Mouse (Mus musculus): ENCODE measurements around the gene Nrxn3. TPM values are rescaled to one million over a fixed set of nuclear protein-coding genes. Genes with fewer than 3 reads are reported as not detected.

Nrxn3 gene
- polyA plus RNA-seq, 1 experiment from 2014 or later = 5.0 TPM

GRCm38 (mm10) chr12:89134333-89134732 is 411.7 kb downstream of the Nrxn3 start:
- Histone ChIP-seq H3K4me2 (ENCODE audit: low read length) (no peak overlapping the region), H3K9ac (ENCODE audit: low read length) (no peak overlapping the region), H3K4me1 (replicated peaks; ENCODE audit: control insufficient read depth, insufficient read depth, low read length) (no peaks in the 10 kb centered on the region), H3K27me3 (replicated peaks; ENCODE audit: control insufficient read depth, insufficient read depth, low read length) (no peaks in the 10 kb centered on the region), H3K4me3 (ENCODE audit: low read depth, low read length) (no peak overlapping the region), H3K27ac (ENCODE audit: low read depth) (no peak overlapping the region), H3K36me3 (ENCODE audit: control insufficient read depth, insufficient read depth, low read length) (no peaks in the 10 kb centered on the region), H3K9me3 (ENCODE audit: control insufficient read depth, low read length) (no peaks in the 10 kb centered on the region)
- ATAC-seq (replicated peaks; ENCODE audit: low FRiP score, low TSS enrichment, low read depth) = no peak
- DNase-seq (ENCODE audit: low spot score) = no peak
- WGBS = 77% methylated on average over 2 of the region's 2 CpGs

GRCm38 (mm10) chr12:89134774-89135307 is 412.2 kb downstream of the Nrxn3 start:
- ATAC-seq (replicated peaks; ENCODE audit: low FRiP score, low TSS enrichment, low read depth) (no peak), DNase-seq (ENCODE audit: low spot score) (no peak)
- Histone ChIP-seq H3K27ac (ENCODE audit: low read depth) (no peak overlapping the region), H3K4me3 (ENCODE audit: low read depth, low read length) (no peak overlapping the region), H3K4me2 (ENCODE audit: low read length) (no peak overlapping the region), H3K36me3 (ENCODE audit: control insufficient read depth, insufficient read depth, low read length) (no peaks in the 10 kb centered on the region), H3K4me1 (replicated peaks; ENCODE audit: control insufficient read depth, insufficient read depth, low read length) (no peaks in the 10 kb centered on the region), H3K27me3 (replicated peaks; ENCODE audit: control insufficient read depth, insufficient read depth, low read length) (no peaks in the 10 kb centered on the region), H3K9ac (ENCODE audit: low read length) (no peak overlapping the region), H3K9me3 (ENCODE audit: control insufficient read depth, low read length) (no peaks in the 10 kb centered on the region)
- 75% methylated on average over 8 of the region's 8 CpGs for WGBS

- no peak overlapping the region for H3K9ac ChIP-seq (ENCODE audit: low read length)
- no peak overlapping the region for H3K4me3 ChIP-seq (ENCODE audit: low read depth, low read length)
- H3K36me3 ChIP-seq (ENCODE audit: control insufficient read depth, insufficient read depth, low read length) = no peaks in the 10 kb centered on the region
- DNase-seq (ENCODE audit: low spot score) (no peak), ATAC-seq (replicated peaks; ENCODE audit: low FRiP score, low TSS enrichment, low read depth) (no peak)
- no peaks in the 10 kb centered on the region for H3K4me1 ChIP-seq (replicated peaks; ENCODE audit: control insufficient read depth, insufficient read depth, low read length)
- no peak overlapping the region for H3K4me2 ChIP-seq (ENCODE audit: low read length)
- no peaks in the 10 kb centered on the region for H3K9me3 ChIP-seq (ENCODE audit: control insufficient read depth, low read length)
- H3K27me3 ChIP-seq (replicated peaks; ENCODE audit: control insufficient read depth, insufficient read depth, low read length) = no peaks in the 10 kb centered on the region
- WGBS = 26% methylated on average over 3 of the region's 3 CpGs
- no peak overlapping the region for H3K27ac ChIP-seq (ENCODE audit: low read depth)
These were observed 426.3 kb downstream of the Nrxn3 start for GRCm38 (mm10) chr12:89148974-89149411.

GRCm38 (mm10) chr12:89149455-89149854 is 426.8 kb downstream of the Nrxn3 start:
- Histone ChIP-seq H3K27ac (ENCODE audit: low read depth) (no peak overlapping the region), H3K9me3 (ENCODE audit: control insufficient read depth, low read length) (no peaks in the 10 kb centered on the region)
- WGBS = 76% methylated on average over 2 of the region's 2 CpGs

GRCm38 (mm10) chr12:89156086-89156757 is 433.5 kb downstream of the Nrxn3 start:
- Histone ChIP-seq H3K4me1 (replicated peaks; ENCODE audit: control insufficient read depth, insufficient read depth, low read length) (peaks cover 9% of the 10 kb centered on the region; the same call in 1 of the 2 replicates), H3K27ac (ENCODE audit: low read depth) (no peak overlapping the region; the same call in 1 of the 2 replicates), H3K9ac (ENCODE audit: low read length) (no peak overlapping the region), H3K9me3 (ENCODE audit: control insufficient read depth, low read length) (no peaks in the 10 kb centered on the region), H3K4me2 (ENCODE audit: low read length) (no peak overlapping the region), H3K4me3 (ENCODE audit: low read depth, low read length) (no peak overlapping the region), H3K27me3 (replicated peaks; ENCODE audit: control insufficient read depth, insufficient read depth, low read length) (no peaks in the 10 kb centered on the region), H3K36me3 (ENCODE audit: control insufficient read depth, insufficient read depth, low read length) (no peaks in the 10 kb centered on the region)
- DNase-seq (ENCODE audit: low spot score) = no peak
- 23% methylated on average over 9 of the region's 9 CpGs for WGBS
- ATAC-seq (replicated peaks; ENCODE audit: low FRiP score, low TSS enrichment, low read depth) = peak; percentile 76

More at GRCm38 (mm10) chr12:89149455-89149854, 426.8 kb downstream of the Nrxn3 start:
- Histone ChIP-seq H3K4me1 (replicated peaks; ENCODE audit: control insufficient read depth, insufficient read depth, low read length) (no peaks in the 10 kb centered on the region), H3K9ac (ENCODE audit: low read length) (no peak overlapping the region), H3K27me3 (replicated peaks; ENCODE audit: control insufficient read depth, insufficient read depth, low read length) (no peaks in the 10 kb centered on the region), H3K4me3 (ENCODE audit: low read depth, low read length) (no peak overlapping the region), H3K4me2 (ENCODE audit: low read length) (no peak overlapping the region), H3K36me3 (ENCODE audit: control insufficient read depth, insufficient read depth, low read length) (no peaks in the 10 kb centered on the region)
- ATAC-seq (replicated peaks; ENCODE audit: low FRiP score, low TSS enrichment, low read depth) (no peak), DNase-seq (ENCODE audit: low spot score) (no peak)

GRCm38 (mm10) chr12:89159353-89159752 is 436.7 kb downstream of the Nrxn3 start:
- DNase-seq (ENCODE audit: low spot score) = no peak
- peaks cover 10% of the 10 kb centered on the region; the same call in 1 of the 2 replicates for H3K4me1 ChIP-seq (replicated peaks; ENCODE audit: control insufficient read depth, insufficient read depth, low read length)
- no peaks in the 10 kb centered on the region for H3K36me3 ChIP-seq (ENCODE audit: control insufficient read depth, insufficient read depth, low read length)
- H3K9ac ChIP-seq (ENCODE audit: low read length) = no peak overlapping the region
- H3K27me3 ChIP-seq (replicated peaks; ENCODE audit: control insufficient read depth, insufficient read depth, low read length) = no peaks in the 10 kb centered on the region
- H3K4me3 ChIP-seq (ENCODE audit: low read depth, low read length) = no peak overlapping the region
- no peak overlapping the region for H3K4me2 ChIP-seq (ENCODE audit: low read length)
- ATAC-seq (replicated peaks; ENCODE audit: low FRiP score, low TSS enrichment, low read depth) = no peak
- H3K27ac ChIP-seq (ENCODE audit: low read depth) = no peak overlapping the region
- no peaks in the 10 kb centered on the region for H3K9me3 ChIP-seq (ENCODE audit: control insufficient read depth, low read length)
- 69% methylated on average over 8 of the region's 8 CpGs for WGBS

- H3K4me2 ChIP-seq (ENCODE audit: low read length) = no peak overlapping the region
- no peak for DNase-seq (ENCODE audit: low spot score)
- H3K4me1 ChIP-seq (replicated peaks; ENCODE audit: control insufficient read depth, insufficient read depth, low read length) = 0 out of 2 replicates have a peak, but pooled peaks cover 5% of the 10 kb centered on the region
- no peaks in the 10 kb centered on the region for H3K27me3 ChIP-seq (replicated peaks; ENCODE audit: control insufficient read depth, insufficient read depth, low read length)
- no peak overlapping the region for H3K4me3 ChIP-seq (ENCODE audit: low read depth, low read length)
- no peak overlapping the region for H3K27ac ChIP-seq (ENCODE audit: low read depth)
- H3K9ac ChIP-seq (ENCODE audit: low read length) = no peak overlapping the region
- H3K9me3 ChIP-seq (ENCODE audit: control insufficient read depth, low read length) = no peaks in the 10 kb centered on the region
- WGBS = 51% methylated on average over 12 of the region's 12 CpGs
- ATAC-seq (replicated peaks; ENCODE audit: low FRiP score, low TSS enrichment, low read depth) = no peak
- H3K36me3 ChIP-seq (ENCODE audit: control insufficient read depth, insufficient read depth, low read length) = no peaks in the 10 kb centered on the region
These were observed 451.9 kb downstream of the Nrxn3 start for GRCm38 (mm10) chr12:89174306-89175159.

GRCm38 (mm10) chr12:89179970-89180666 is 457.4 kb downstream of the Nrxn3 start:
- no peak overlapping the region for H3K27ac ChIP-seq (ENCODE audit: low read depth)
- H3K4me2 ChIP-seq (ENCODE audit: low read length) = no peak overlapping the region
- DNase-seq (ENCODE audit: low spot score) (no peak), ATAC-seq (replicated peaks; ENCODE audit: low FRiP score, low TSS enrichment, low read depth) (no peak)
- H3K4me1 ChIP-seq (replicated peaks; ENCODE audit: control insufficient read depth, insufficient read depth, low read length) = no peaks in the 10 kb centered on the region
- no peak overlapping the region for H3K9ac ChIP-seq (ENCODE audit: low read length)
- H3K27me3 ChIP-seq (replicated peaks; ENCODE audit: control insufficient read depth, insufficient read depth, low read length) = no peaks in the 10 kb centered on the region
- H3K36me3 ChIP-seq (ENCODE audit: control insufficient read depth, insufficient read depth, low read length) = no peaks in the 10 kb centered on the region
- H3K9me3 ChIP-seq (ENCODE audit: control insufficient read depth, low read length) = no peaks in the 10 kb centered on the region
- no peak overlapping the region for H3K4me3 ChIP-seq (ENCODE audit: low read depth, low read length)
- WGBS = 34% methylated on average over 13 of the region's 13 CpGs
